Mouse (Mus musculus) heart, adult 2 months (tissue): ENCODE data around the gene Fndc4.

ENCODE experiments used
- CTCF ChIP-seq: fragments of 200-600 bp; IDR thresholded peaks from 2 replicates; pipeline ENCODE4 v1.8.1; 2022; ENCODE audit warnings: antibody characterized with exemption, mild to moderate bottlenecking, moderate library complexity
- POLR2A ChIP-seq: fragments of 200-500 bp; IDR thresholded peaks from 2 replicates; pipeline ENCODE4 v1.6.1; 2011; ENCODE audit warnings: mild to moderate bottlenecking, low read depth, low read length, control low read depth; ENCODE audit not compliant: insufficient read depth

DNA sequence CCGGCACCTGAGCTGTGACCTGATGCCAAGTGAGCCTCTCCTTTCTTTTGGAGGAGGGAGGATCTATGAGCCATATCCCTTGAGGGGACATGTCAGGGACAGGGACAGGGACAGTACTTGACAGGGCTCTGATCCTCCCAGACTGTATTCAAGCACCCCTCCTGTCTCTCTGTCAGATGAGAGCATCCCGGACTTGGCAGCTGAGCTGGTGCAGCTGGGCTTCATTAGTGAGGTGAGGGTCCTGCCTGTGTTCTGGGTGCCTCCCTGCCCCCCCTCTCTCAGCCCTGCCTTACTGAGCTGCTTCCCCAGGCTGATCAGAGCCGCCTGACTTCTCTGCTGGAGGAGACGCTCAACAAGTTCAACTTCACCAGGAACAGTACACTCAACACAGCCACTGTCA is 45.2 kb downstream of the Fndc4 start:
- no peak for TF ChIP-seq CTCF
- TF ChIP-seq POLR2A = no peak
